Mouse (Mus musculus) frontal cortex, postnatal 25 days (tissue): ENCODE results near the gene Bckdha.

Experiments
- DNase-seq, 2 experiments: peaks; one replicate each; pipeline ENCODE4 v3.0.0; 2022; ENCODE audit warnings: low spot score in 2 of 2

Bckdha gene

GRCm38 (mm10) chr7:25681341-25682231 lies 22.8 kb upstream of the Bckdha start:
- DNase-seq = no peak

- DNase-seq = peak; percentile 93 to 94
Observed at GRCm38 (mm10) chr7:25680514-25681258, 21.9 kb upstream of the Bckdha start, which contains the start of gene B9d2. B9d2 (plus strand) TSS chr7:25680780.

- no peak for DNase-seq
Observed at GRCm38 (mm10) chr7:25679971-25680370, 21.2 kb upstream of the Bckdha start.

GRCm38 (mm10) chr7:25677013-25677412 lies 18.2 kb upstream of the Bckdha start:
- no peak for DNase-seq

- DNase-seq = peak; percentile 84 to 87
Observed at GRCm38 (mm10) chr7:25676085-25676781, 17.5 kb upstream of the Bckdha start.

GRCm38 (mm10) chr7:25675405-25675804 lies 16.6 kb upstream of the Bckdha start:
- no peak for DNase-seq

GRCm38 (mm10) chr7:25674719-25675300 lies 16.0 kb upstream of the Bckdha start, which contains the start of gene Tmem91:
Tmem91 (minus strand) TSS chr7:25675166.
- DNase-seq = no peak

- no peak for DNase-seq
Observed at GRCm38 (mm10) chr7:25674297-25674696, 15.5 kb upstream of the Bckdha start.

- DNase-seq = no peak
Observed at GRCm38 (mm10) chr7:25672442-25672841, 13.7 kb upstream of the Bckdha start.

- DNase-seq = no peak
Observed at GRCm38 (mm10) chr7:25671686-25672085, 12.9 kb upstream of the Bckdha start.

GRCm38 (mm10) chr7:25670096-25670495 lies 11.3 kb upstream of the Bckdha start:
- no peak for DNase-seq

GRCm38 (mm10) chr7:25669631-25670030 lies 10.8 kb upstream of the Bckdha start:
- DNase-seq = no peak

GRCm38 (mm10) chr7:25669158-25669557 lies 10.4 kb upstream of the Bckdha start:
- no peak for DNase-seq

GRCm38 (mm10) chr7:25666381-25666780 lies 7.6 kb upstream of the Bckdha start:
- no peak for DNase-seq

GRCm38 (mm10) chr7:25657785-25658184 lies 996 bp downstream of the Bckdha start:
- DNase-seq = no peak

GRCm38 (mm10) chr7:25655601-25656428 lies 3.0 kb downstream of the Bckdha start:
- no peak for DNase-seq

- no peak for DNase-seq
Observed at GRCm38 (mm10) chr7:25652244-25652759, 6.5 kb downstream of the Bckdha start.

GRCm38 (mm10) chr7:25651281-25651680 lies 7.5 kb downstream of the Bckdha start:
- DNase-seq = no peak

- no peak for DNase-seq
Observed at GRCm38 (mm10) chr7:25649839-25650238, 8.9 kb downstream of the Bckdha start.

GRCm38 (mm10) chr7:25647574-25648123 lies 11.1 kb downstream of the Bckdha start:
- DNase-seq = no peak
